Mouse (Mus musculus) forebrain, embryonic 15.5 days (tissue): Measurements from ENCODE around the gene Cd6. TPM values are rescaled to one million over a fixed set of nuclear protein-coding genes. Genes with fewer than 3 reads are reported as not detected.

ENCODE experiments used
- polyA plus RNA-seq: library from polyadenylated mRNA; unstranded; fragments of >200 nt; fragmentation: Nextera tagmentation; extraction: Ambion mirVana; gene quantifications from 2 replicates; pipeline ENCODE4 v1.2.1, GENCODE M21; 2015

Gene Cd6
- polyA plus RNA-seq, 1 experiment from 2014 or later: not detected

Other genes with a start within 250 kb of the Cd6 start
- gene Ddb1, start 224.7 kb downstream of the Cd6 start, polyA plus RNA-seq: 264 and 270 TPM in 2 replicates
- 23.8 and 24.0 TPM in 2 replicates for gene Tkfc, start 224.4 kb downstream of the Cd6 start, polyA plus RNA-seq
- 0.38 and 0.39 TPM in 2 replicates for gene Vwce, start 195.8 kb downstream of the Cd6 start, polyA plus RNA-seq
- not detected in 2 replicates for gene Pga5, start 152.0 kb downstream of the Cd6 start, polyA plus RNA-seq
- gene Vps37c, start 141.3 kb downstream of the Cd6 start, polyA plus RNA-seq: 39.3 and 41.1 TPM in 2 replicates
- gene Cd5, start 91.1 kb downstream of the Cd6 start, polyA plus RNA-seq: 0.22 and 0.26 TPM in 2 replicates
- gene Slc15a3, start 9.7 kb upstream of the Cd6 start, polyA plus RNA-seq: 0.39 and 0.42 TPM in 2 replicates
- 166 and 173 TPM in 2 replicates for gene Tmem132a, start 39.9 kb upstream of the Cd6 start, polyA plus RNA-seq
- gene Tmem109, start 51.9 kb upstream of the Cd6 start, polyA plus RNA-seq: 39.9 and 40.2 TPM in 2 replicates
- gene Prpf19, start 65.2 kb upstream of the Cd6 start, polyA plus RNA-seq: 42.2 and 52.4 TPM in 2 replicates
- gene Zp1, start 90.6 kb upstream of the Cd6 start, polyA plus RNA-seq: 0.22 and 0.33 TPM in 2 replicates
- gene Ptgdr2, start 107.1 kb upstream of the Cd6 start, polyA plus RNA-seq: 0.06 and 0.20 TPM in 2 replicates
- 19.2 and 19.4 TPM in 2 replicates for gene Ccdc86, start 119.2 kb upstream of the Cd6 start, polyA plus RNA-seq
- gene Ms4a10, start 144.6 kb upstream of the Cd6 start, polyA plus RNA-seq: not detected in 2 replicates
- gene Ms4a15, start 163.2 kb upstream of the Cd6 start, polyA plus RNA-seq: 0.25 TPM in 1 of 2 replicates, not detected in the other
- gene Ms4a18, start 188.0 kb upstream of the Cd6 start, polyA plus RNA-seq: not detected in 2 replicates